Mouse (Mus musculus): ENCODE data around the gene Zeb2. TPM values are rescaled to one million over a fixed set of nuclear protein-coding genes. Genes with fewer than 3 reads are reported as not detected.

Zeb2 gene
- polyA plus RNA-seq, 2 experiments = 27.2 to 43.9 TPM

DNA sequence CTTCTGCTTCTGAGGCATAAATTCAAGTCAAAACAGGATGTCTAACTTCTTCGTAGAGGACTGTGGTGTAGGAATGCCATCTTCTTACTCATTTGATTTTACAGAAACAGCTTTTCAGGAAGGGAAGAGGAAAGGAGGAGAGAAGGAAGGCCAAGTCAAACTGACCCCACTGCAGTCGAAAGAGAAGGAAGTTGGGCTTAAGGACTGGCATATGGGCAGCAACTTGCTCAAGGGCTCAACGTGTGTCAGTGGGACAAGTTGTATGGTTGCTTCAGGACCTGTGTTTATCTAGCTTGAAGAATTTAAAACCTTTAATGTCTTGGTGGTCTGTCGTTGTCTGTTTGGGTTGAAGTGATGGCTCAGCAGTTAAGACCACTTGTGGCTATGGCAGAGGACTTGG lies 67.3 kb downstream of the Zeb2 start:
- H3K4me1 ChIP-seq (ENCODE audit: control insufficient read depth, insufficient read depth, low read length) = peaks cover 5% of the 10 kb centered on the region
- H3K4me2 ChIP-seq (replicated peaks; ENCODE audit: low read depth, low read length, severe bottlenecking) = no peak overlapping the region
- H3K9me3 ChIP-seq (ENCODE audit: control insufficient read depth, low read length) = no peaks in the 10 kb centered on the region
- no peak overlapping the region for H3K9ac ChIP-seq (ENCODE audit: low read depth, low read length, severe bottlenecking)
- WGBS = 77% methylated on average over 4 of the region's 4 CpGs
- no peak for ATAC-seq (ENCODE audit: low FRiP score, low read depth)
- no peak for DNase-seq (ENCODE audit: low spot score)
- H3K36me3 ChIP-seq (ENCODE audit: control insufficient read depth, insufficient read depth, low read length) = no peaks in the 10 kb centered on the region
- H3K4me3 ChIP-seq (replicated peaks; ENCODE audit: low read length) = no peak overlapping the region
- H3K27me3 ChIP-seq (ENCODE audit: control insufficient read depth, insufficient read depth, low read length) = no peaks in the 10 kb centered on the region
- no peak overlapping the region for H3K27ac ChIP-seq (replicated peaks; ENCODE audit: low read depth, low read length)
- no peak for TF ChIP-seq POLR2A (IDR thresholded peaks at IDR 0.05; ENCODE audit: borderline replicate concordance, extremely low read depth, insufficient read depth, insufficient read length)

DNA sequence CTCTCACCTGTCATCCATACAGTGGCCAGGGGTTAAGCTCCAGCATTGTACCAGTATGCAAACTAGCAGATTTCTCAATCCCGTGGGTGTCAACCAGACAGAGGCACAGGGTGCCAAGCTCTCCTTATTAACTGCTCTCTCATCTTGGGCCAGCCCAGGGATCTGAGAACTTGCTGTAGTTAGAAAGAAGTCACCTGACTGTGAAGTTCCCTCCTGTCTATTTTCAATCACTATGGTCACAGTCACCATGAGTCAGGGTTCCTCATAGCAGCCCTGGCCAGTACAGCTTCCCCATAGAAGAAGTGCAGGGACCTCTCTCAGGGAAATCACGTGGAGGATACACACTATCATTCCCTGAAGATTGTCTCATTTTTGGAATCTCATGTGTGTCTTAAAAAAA lies 67.9 kb downstream of the Zeb2 start:
- no peak for TF ChIP-seq POLR2A (IDR thresholded peaks at IDR 0.05; ENCODE audit: borderline replicate concordance, extremely low read depth, insufficient read depth, insufficient read length)
- H3K27me3 ChIP-seq (ENCODE audit: control insufficient read depth, insufficient read depth, low read length) = no peaks in the 10 kb centered on the region
- no peaks in the 10 kb centered on the region for H3K9me3 ChIP-seq (ENCODE audit: control insufficient read depth, low read length)
- DNase-seq (ENCODE audit: low spot score) (no peak), ATAC-seq (ENCODE audit: low FRiP score, low read depth) (no peak)
- no peak overlapping the region for H3K4me2 ChIP-seq (replicated peaks; ENCODE audit: low read depth, low read length, severe bottlenecking)
- no peaks in the 10 kb centered on the region for H3K36me3 ChIP-seq (ENCODE audit: control insufficient read depth, insufficient read depth, low read length)
- no peak overlapping the region for H3K9ac ChIP-seq (ENCODE audit: low read depth, low read length, severe bottlenecking)
- no peak overlapping the region for H3K27ac ChIP-seq (replicated peaks; ENCODE audit: low read depth, low read length)
- H3K4me3 ChIP-seq (replicated peaks; ENCODE audit: low read length) = no peak overlapping the region
- WGBS = 81% methylated on average over 2 of the region's 2 CpGs
- H3K4me1 ChIP-seq (ENCODE audit: control insufficient read depth, insufficient read depth, low read length) = peaks cover 6% of the 10 kb centered on the region

DNA sequence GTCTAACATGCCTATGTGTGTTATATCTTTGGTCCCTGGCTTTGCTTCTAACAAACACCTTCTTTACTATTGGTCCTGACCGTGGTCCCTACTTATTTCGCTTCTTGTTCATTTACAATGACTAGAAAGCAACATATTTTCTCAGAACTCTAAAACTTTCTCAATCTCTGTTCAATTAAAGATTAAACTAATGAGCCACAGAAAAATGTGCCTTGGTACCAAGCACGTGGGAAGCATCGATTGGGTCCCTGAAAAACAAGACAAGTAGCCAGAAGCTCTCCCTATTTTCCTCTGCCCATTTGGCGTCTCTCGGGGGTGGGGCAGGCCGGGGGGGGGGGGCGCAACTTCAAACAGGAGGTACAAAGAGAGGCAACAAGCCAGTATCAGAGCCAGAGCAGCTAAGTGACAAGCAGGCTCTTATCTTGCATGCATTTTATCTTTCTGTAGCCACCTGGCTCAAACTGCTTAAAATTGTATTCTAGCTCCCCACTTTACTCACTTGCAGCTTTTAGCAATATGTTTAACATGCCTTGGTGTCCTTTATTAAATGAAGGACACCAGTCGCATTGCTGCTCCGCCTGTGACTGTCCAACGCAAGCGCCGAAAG lies 76.4 kb downstream of the Zeb2 start:
- 57% methylated on average over 13 of the region's 13 CpGs for WGBS
- Histone ChIP-seq H3K4me1 (ENCODE audit: control insufficient read depth, insufficient read depth, low read length) (peaks cover 17% of the 10 kb centered on the region), H3K9me3 (ENCODE audit: control insufficient read depth, low read length) (no peaks in the 10 kb centered on the region), H3K4me2 (replicated peaks; ENCODE audit: low read depth, low read length, severe bottlenecking) (no peak overlapping the region), H3K36me3 (ENCODE audit: control insufficient read depth, insufficient read depth, low read length) (no peaks in the 10 kb centered on the region), H3K9ac (ENCODE audit: low read depth, low read length, severe bottlenecking) (no peak overlapping the region), H3K27me3 (ENCODE audit: control insufficient read depth, insufficient read depth, low read length) (no peaks in the 10 kb centered on the region), H3K27ac (replicated peaks; ENCODE audit: low read depth, low read length) (no peak overlapping the region), H3K4me3 (replicated peaks; ENCODE audit: low read length) (no peak overlapping the region)
- ATAC-seq (ENCODE audit: low FRiP score, low read depth) = no peak
- DNase-seq (ENCODE audit: low spot score) = no peak
- no peak for TF ChIP-seq POLR2A (IDR thresholded peaks at IDR 0.05; ENCODE audit: borderline replicate concordance, extremely low read depth, insufficient read depth, insufficient read length)

DNA sequence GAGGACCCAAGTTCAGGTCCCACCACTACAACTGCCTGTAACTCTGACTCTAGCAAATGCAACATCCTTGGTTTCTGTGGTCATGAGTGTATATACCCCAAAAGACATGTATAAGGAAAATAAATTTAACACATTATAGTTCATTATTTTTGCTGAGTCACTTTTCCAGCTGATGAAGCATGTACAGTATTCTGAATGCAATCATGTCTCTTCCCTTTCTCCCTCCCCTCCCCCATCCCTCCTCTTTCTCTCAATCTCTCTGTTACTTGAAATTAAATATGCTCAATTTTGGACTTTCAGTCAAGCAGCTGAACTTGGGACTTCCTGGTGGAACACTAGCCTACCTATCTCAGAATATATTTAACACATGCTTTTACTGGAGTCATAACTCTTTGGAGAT lies 77.7 kb downstream of the Zeb2 start:
- Histone ChIP-seq H3K4me2 (replicated peaks; ENCODE audit: low read depth, low read length, severe bottlenecking) (no peak overlapping the region), H3K4me3 (replicated peaks; ENCODE audit: low read length) (no peak overlapping the region), H3K4me1 (ENCODE audit: control insufficient read depth, insufficient read depth, low read length) (peaks cover 11% of the 10 kb centered on the region; the same call in 1 of the 2 replicates), H3K27ac (replicated peaks; ENCODE audit: low read depth, low read length) (no peak overlapping the region), H3K9me3 (ENCODE audit: control insufficient read depth, low read length) (no peaks in the 10 kb centered on the region), H3K9ac (ENCODE audit: low read depth, low read length, severe bottlenecking) (no peak overlapping the region), H3K36me3 (ENCODE audit: control insufficient read depth, insufficient read depth, low read length) (no peaks in the 10 kb centered on the region), H3K27me3 (ENCODE audit: control insufficient read depth, insufficient read depth, low read length) (no peaks in the 10 kb centered on the region)
- TF ChIP-seq POLR2A (IDR thresholded peaks at IDR 0.05; ENCODE audit: borderline replicate concordance, extremely low read depth, insufficient read depth, insufficient read length) = no peak
- ATAC-seq (ENCODE audit: low FRiP score, low read depth) (no peak), DNase-seq (ENCODE audit: low spot score) (no peak)

DNA sequence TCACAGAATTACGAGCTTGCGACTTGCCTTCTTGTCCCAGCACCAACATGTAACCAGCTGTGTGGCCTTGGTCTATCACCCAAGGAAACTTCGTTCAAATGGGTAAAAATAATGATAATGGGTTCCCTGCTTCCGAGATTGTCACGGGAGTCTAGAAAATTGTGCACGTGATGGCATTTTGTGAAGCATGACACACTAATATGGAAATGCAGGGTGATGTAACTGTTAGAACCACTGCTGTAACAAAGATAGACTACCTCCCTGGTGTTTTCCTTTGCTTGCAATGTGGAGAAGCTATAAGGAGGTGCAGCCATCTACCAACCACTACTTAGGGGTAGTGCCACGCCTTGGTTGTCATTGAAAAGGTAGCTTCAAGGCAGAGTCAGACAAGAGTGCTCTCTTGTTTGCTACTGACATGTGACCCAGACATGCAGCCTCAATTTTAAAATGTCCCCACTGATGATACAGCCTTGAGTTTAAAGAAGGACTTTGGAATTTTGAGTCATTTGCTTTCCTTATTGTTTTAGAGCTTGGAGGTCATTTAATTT lies 89.0 kb downstream of the Zeb2 start:
- Histone ChIP-seq H3K4me3 (replicated peaks; ENCODE audit: low read length) (no peak overlapping the region), H3K4me2 (replicated peaks; ENCODE audit: low read depth, low read length, severe bottlenecking) (no peak overlapping the region), H3K4me1 (ENCODE audit: control insufficient read depth, insufficient read depth, low read length) (peaks cover 8% of the 10 kb centered on the region; the same call in 1 of the 2 replicates), H3K27me3 (ENCODE audit: control insufficient read depth, insufficient read depth, low read length) (no peaks in the 10 kb centered on the region), H3K27ac (replicated peaks; ENCODE audit: low read depth, low read length) (no peak overlapping the region), H3K9ac (ENCODE audit: low read depth, low read length, severe bottlenecking) (no peak overlapping the region), H3K9me3 (ENCODE audit: control insufficient read depth, low read length) (no peaks in the 10 kb centered on the region), H3K36me3 (ENCODE audit: control insufficient read depth, insufficient read depth, low read length) (no peaks in the 10 kb centered on the region)
- DNase-seq (ENCODE audit: low spot score) = no peak
- no peak for TF ChIP-seq POLR2A (IDR thresholded peaks at IDR 0.05; ENCODE audit: borderline replicate concordance, extremely low read depth, insufficient read depth, insufficient read length)
- 87% methylated on average over 7 of the region's 7 CpGs for WGBS
- no peak for ATAC-seq (ENCODE audit: low FRiP score, low read depth)

Data from limb, embryonic 14.5 days (tissue).